Mouse (Mus musculus): ENCODE data around the gene Enpp5. TPM values are rescaled to one million over a fixed set of nuclear protein-coding genes. Genes with fewer than 3 reads are reported as not detected.

Enpp5 gene
- total and polyA plus RNA-seq, 3 experiments: 5.2 to 7.0 TPM; not detected in 1

DNA sequence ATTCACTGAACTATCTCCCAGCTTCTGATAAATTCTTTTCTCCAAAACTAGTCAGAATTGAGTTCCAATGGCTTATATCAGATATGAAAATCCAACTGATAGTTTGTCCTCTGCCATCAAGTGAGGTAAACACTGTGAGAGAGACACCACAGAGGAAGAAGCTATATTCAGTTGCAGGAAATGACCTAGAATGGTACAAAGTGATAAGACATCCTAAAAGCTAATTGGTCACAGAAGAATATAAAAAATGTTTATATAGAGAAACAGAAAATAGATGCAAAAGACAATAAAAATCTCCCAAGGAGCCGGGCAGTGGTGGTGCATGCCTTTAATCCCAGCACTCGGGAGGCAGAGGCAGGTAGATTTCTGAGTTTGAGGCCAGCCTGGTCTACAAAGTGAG is 38.0 kb downstream of the Enpp5 start:
- Histone ChIP-seq H3K9ac (ENCODE audit: control insufficient read depth, low read depth, low read length, poor library complexity, severe bottlenecking) (peak overlapping the region; percentile 35), H3K27me3 (ENCODE audit: control insufficient read depth in 1 of 2, insufficient read depth in 2 of 2, low read length in 2 of 2) (no peaks in the 10 kb centered on the region), H3K4me3 (ENCODE audit: control insufficient read depth in 1 of 2, insufficient read depth in 1 of 2, low read depth in 2 of 2, low read length in 2 of 2) (peak overlapping the region; percentile 14 to 24), H3K79me2 (ENCODE audit: control insufficient read depth, insufficient read depth, low read length, poor library complexity) (no peaks in the 10 kb centered on the region), H3K36me3 (ENCODE audit: control insufficient read depth in 1 of 2, insufficient read depth in 2 of 2, low read length in 2 of 2) (peaks cover 0 to 32% of the 10 kb centered on the region in 2 experiments; a peak in 2 of 4 replicates), H3K27ac (ENCODE audit: control insufficient read depth, low read depth, low read length) (peak overlapping the region; percentile 91), H3K9me3 (replicated peaks; ENCODE audit: insufficient read depth, low read length) (no peaks in the 10 kb centered on the region), H3K4me1 (ENCODE audit: control insufficient read depth in 1 of 2, insufficient read depth in 2 of 2, low read length in 2 of 2) (peaks cover 15 to 32% of the 10 kb centered on the region in 2 experiments)
- DNase-seq (ENCODE audit: low read depth, low spot score): peak; percentile 72
- peak; percentile 49; the same call in 1 of the 2 replicates for TF ChIP-seq MYB (IDR thresholded peaks at IDR 0.05; ENCODE audit: low read depth, low read length)
- TF ChIP-seq ZKSCAN1 (IDR thresholded peaks at IDR 0.05; ENCODE audit: low read depth, low read length): no peak
- TF ChIP-seq POLR2AphosphoS5 (IDR thresholded peaks at IDR 0.05; ENCODE audit: borderline replicate concordance, low read depth, low read length): no peak
- peak; percentile 45; the same call in 1 of the 2 replicates for TF ChIP-seq ETS1 (IDR thresholded peaks at IDR 0.05; ENCODE audit: low read depth, low read length)
- TF ChIP-seq MEF2A (IDR thresholded peaks at IDR 0.05; ENCODE audit: extremely low read depth, insufficient replicate concordance, low read depth, low read length, poor library complexity, severe bottlenecking): no peak
- TF ChIP-seq POLR2A (IDR thresholded peaks at IDR 0.05; ENCODE audit: control insufficient read depth in 1 of 2, insufficient read depth in 1 of 2, low read depth in 1 of 2, low read length in 2 of 2, poor library complexity in 1 of 2): no peak; a peak in 1 of 4 replicates
- TF ChIP-seq JUND (IDR thresholded peaks at IDR 0.05; ENCODE audit: low read depth, low read length): no peak
- no peak for TF ChIP-seq RAD21 (IDR thresholded peaks at IDR 0.05; ENCODE audit: low read depth, low read length)
- peak; percentile 38 for TF ChIP-seq TAL1 (IDR thresholded peaks at IDR 0.05; ENCODE audit: low read length)
- 0 out of 2 replicates have a peak, but pooled peaks have one; percentile 7 for TF ChIP-seq MXI1 (IDR thresholded peaks at IDR 0.05; ENCODE audit: low read depth, low read length)
- TF ChIP-seq RCOR1 (IDR thresholded peaks at IDR 0.05; ENCODE audit: low read depth, low read length): no peak
- TF ChIP-seq MAZ (IDR thresholded peaks at IDR 0.05; ENCODE audit: low read depth, low read length): no peak
- peak; percentile 68 for TF ChIP-seq ZNF384 (IDR thresholded peaks at IDR 0.05; ENCODE audit: low read depth, low read length)
- no peak for TF ChIP-seq GABPA (IDR thresholded peaks at IDR 0.05; ENCODE audit: low read depth, low read length)
- TF ChIP-seq MAFK (IDR thresholded peaks at IDR 0.05; ENCODE audit: borderline replicate concordance, low read depth, low read length): no peak
- 0 out of 2 replicates have a peak, but pooled peaks have one; percentile 41 for TF ChIP-seq TCF12 (IDR thresholded peaks at IDR 0.05; ENCODE audit: low read depth, low read length)
- TF ChIP-seq MAX (IDR thresholded peaks at IDR 0.05; ENCODE audit: low read length): no peak
- peak; percentile 54; the same call in 1 of the 2 replicates for TF ChIP-seq SIN3A (IDR thresholded peaks at IDR 0.05; ENCODE audit: low read length)
- peak; percentile 53; the same call in 1 of the 2 replicates for TF ChIP-seq GATA1 (IDR thresholded peaks at IDR 0.05; ENCODE audit: low read depth, low read length)
- no peak for TF ChIP-seq ELF1 (IDR thresholded peaks at IDR 0.05; ENCODE audit: low read depth, low read length)
- no peak for TF ChIP-seq MYC (IDR thresholded peaks at IDR 0.05; ENCODE audit: low read depth, low read length)
- peak; percentile 27; the same call in 1 of the 2 replicates for TF ChIP-seq NELFE (IDR thresholded peaks at IDR 0.05; ENCODE audit: low read depth, low read length)
- TF ChIP-seq ZC3H11A (IDR thresholded peaks at IDR 0.05; ENCODE audit: low read depth, low read length): no peak
- no peak for TF ChIP-seq ZMIZ1 (IDR thresholded peaks at IDR 0.05; ENCODE audit: low read depth, low read length)
- TF ChIP-seq EP300 (IDR thresholded peaks at IDR 0.05; ENCODE audit: low read depth in 1 of 2, low read length in 2 of 2): peak; percentile 60 to 75
- no peak for TF ChIP-seq BHLHE40 (IDR thresholded peaks at IDR 0.05; ENCODE audit: borderline replicate concordance, low read depth, low read length)
- TF ChIP-seq USF2 (IDR thresholded peaks at IDR 0.05; ENCODE audit: borderline replicate concordance in 1 of 2, insufficient read depth in 1 of 2, low read depth in 1 of 2, low read length in 2 of 2): no peak
- no peak for TF ChIP-seq CHD1 (IDR thresholded peaks at IDR 0.05; ENCODE audit: low read depth, low read length)

All from MEL (cell line).